Mouse (Mus musculus): Measurements from ENCODE around the gene Slc15a1. TPM values are rescaled to one million over a fixed set of nuclear protein-coding genes. Genes with fewer than 3 reads are reported as not detected.
"Not testable (repeated sequence)": the region's sequence is repeated elsewhere in the genome, so short reads cannot be mapped to it uniquely, and the experiment has no call there.

The Slc15a1 gene
- polyA plus RNA-seq, 1 experiment from 2014 or later: 37.8 TPM

GRCm38 (mm10) chr14:121422000-121422399 lies 83.1 kb downstream of the Slc15a1 start:
- no peak for TF ChIP-seq CTCF (IDR thresholded peaks at IDR 0.05; ENCODE audit: low read depth)
- H3K27ac ChIP-seq (ENCODE audit: low read depth, low read length): no peak overlapping the region
- WGBS: 84% methylated on average over 4 of the region's 4 CpGs
- no peaks in the 10 kb centered on the region for H3K36me3 ChIP-seq (ENCODE audit: control insufficient read depth, insufficient read depth)
- no peaks in the 10 kb centered on the region for H3K9me3 ChIP-seq (ENCODE audit: control insufficient read depth)
- H3K9ac ChIP-seq (ENCODE audit: low read depth, low read length): no peak overlapping the region
- ATAC-seq: no peak
- H3K4me1 ChIP-seq (replicated peaks; ENCODE audit: control insufficient read depth, insufficient read depth, low read length): peaks cover 8% of the 10 kb centered on the region; the same call in 1 of the 2 replicates
- no peak overlapping the region for H3K4me3 ChIP-seq (ENCODE audit: low read depth, low read length)
- no peaks in the 10 kb centered on the region for H3K27me3 ChIP-seq (replicated peaks; ENCODE audit: control insufficient read depth, insufficient read depth, low read length)
- no peak overlapping the region for H3K4me2 ChIP-seq (replicated peaks; ENCODE audit: low read depth)

- peak; percentile 28; the same call in 1 of the 2 replicates for ATAC-seq
- no peaks in the 10 kb centered on the region for H3K9me3 ChIP-seq (ENCODE audit: control insufficient read depth)
- no peak overlapping the region for H3K9ac ChIP-seq (ENCODE audit: low read depth, low read length)
- no peaks in the 10 kb centered on the region for H3K36me3 ChIP-seq (ENCODE audit: control insufficient read depth, insufficient read depth)
- H3K4me3 ChIP-seq (ENCODE audit: low read depth, low read length): no peak overlapping the region
- no peak overlapping the region for H3K4me2 ChIP-seq (replicated peaks; ENCODE audit: low read depth)
- H3K4me1 ChIP-seq (replicated peaks; ENCODE audit: control insufficient read depth, insufficient read depth, low read length): peaks cover 5% of the 10 kb centered on the region; the same call in 1 of the 2 replicates
- no peak for TF ChIP-seq CTCF (IDR thresholded peaks at IDR 0.05; ENCODE audit: low read depth)
- WGBS: 65% methylated on average over 5 of the region's 5 CpGs
- no peaks in the 10 kb centered on the region for H3K27me3 ChIP-seq (replicated peaks; ENCODE audit: control insufficient read depth, insufficient read depth, low read length)
- H3K27ac ChIP-seq (ENCODE audit: low read depth, low read length): no peak overlapping the region
Measured at GRCm38 (mm10) chr14:121417594-121417993, 87.5 kb downstream of the Slc15a1 start.

- no peak for ATAC-seq
- 80% methylated on average over 11 of the region's 12 CpGs for WGBS
- H3K4me1 ChIP-seq (replicated peaks; ENCODE audit: control insufficient read depth, insufficient read depth, low read length): no peaks in the 10 kb centered on the region; the same call in 1 of the 2 replicates
- no peaks in the 10 kb centered on the region for H3K27me3 ChIP-seq (replicated peaks; ENCODE audit: control insufficient read depth, insufficient read depth, low read length)
- H3K36me3 ChIP-seq (ENCODE audit: control insufficient read depth, insufficient read depth): no peaks in the 10 kb centered on the region
- no peaks in the 10 kb centered on the region for H3K9me3 ChIP-seq (ENCODE audit: control insufficient read depth)
- H3K4me3 ChIP-seq (ENCODE audit: low read depth, low read length): no peak overlapping the region
- no peak overlapping the region for H3K27ac ChIP-seq (ENCODE audit: low read depth, low read length)
- no peak overlapping the region for H3K9ac ChIP-seq (ENCODE audit: low read depth, low read length)
- TF ChIP-seq CTCF (IDR thresholded peaks at IDR 0.05; ENCODE audit: low read depth): no peak
- H3K4me2 ChIP-seq (replicated peaks; ENCODE audit: low read depth): no peak overlapping the region
Measured at GRCm38 (mm10) chr14:121416626-121417319, 88.3 kb downstream of the Slc15a1 start.

GRCm38 (mm10) chr14:121414635-121415241 lies 90.3 kb downstream of the Slc15a1 start:
- H3K9ac ChIP-seq (ENCODE audit: low read depth, low read length): no peak overlapping the region
- H3K9me3 ChIP-seq (ENCODE audit: control insufficient read depth): no peaks in the 10 kb centered on the region
- WGBS: 69% methylated on average over 6 of the region's 6 CpGs
- ATAC-seq: no peak
- no peaks in the 10 kb centered on the region for H3K36me3 ChIP-seq (ENCODE audit: control insufficient read depth, insufficient read depth)
- no peak overlapping the region for H3K4me3 ChIP-seq (ENCODE audit: low read depth, low read length)
- no peak for TF ChIP-seq CTCF (IDR thresholded peaks at IDR 0.05; ENCODE audit: low read depth)
- no peak overlapping the region for H3K4me2 ChIP-seq (replicated peaks; ENCODE audit: low read depth)
- H3K4me1 ChIP-seq (replicated peaks; ENCODE audit: control insufficient read depth, insufficient read depth, low read length): no peaks in the 10 kb centered on the region; the same call in 1 of the 2 replicates
- no peaks in the 10 kb centered on the region for H3K27me3 ChIP-seq (replicated peaks; ENCODE audit: control insufficient read depth, insufficient read depth, low read length)
- H3K27ac ChIP-seq (ENCODE audit: low read depth, low read length): no peak overlapping the region

- not testable (repeated sequence) for H3K9me3 ChIP-seq (ENCODE audit: control insufficient read depth); H3K4me2 ChIP-seq (replicated peaks; ENCODE audit: low read depth); H3K9ac ChIP-seq (ENCODE audit: low read depth, low read length); H3K27ac ChIP-seq (ENCODE audit: low read depth, low read length); H3K4me1 ChIP-seq (replicated peaks; ENCODE audit: control insufficient read depth, insufficient read depth, low read length); H3K4me3 ChIP-seq (ENCODE audit: low read depth, low read length); H3K27me3 ChIP-seq (replicated peaks; ENCODE audit: control insufficient read depth, insufficient read depth, low read length); H3K36me3 ChIP-seq (ENCODE audit: control insufficient read depth, insufficient read depth); ATAC-seq
- WGBS: 97% methylated on average over 1 of the region's 1 CpGs
Measured at GRCm38 (mm10) chr14:121413726-121414125, 91.3 kb downstream of the Slc15a1 start.

Other genes with a start within 250 kb of the Slc15a1 start
- gene Stk24, start 125.2 kb downstream of the Slc15a1 start, polyA plus RNA-seq (2015; fragmentation: Nextera tagmentation; extraction: Ambion mirVana): 39.2 and 40.7 TPM in 2 replicates